Mouse (Mus musculus) G1E-ER4 (cell line): ENCODE results near the gene Gm20388. TPM values are rescaled to one million over a fixed set of nuclear protein-coding genes. Genes with fewer than 3 reads are reported as not detected.

ENCODE experiments used
- GATA1 ChIP-seq: IDR thresholded peaks from one replicate; pipeline ENCODE4 v1.8.0; 2012; ENCODE audit warnings: low read length, inconsistent platforms
- polyA plus RNA-seq: library from polyadenylated mRNA; stranded (reverse); fragments of >175 nt; gene quantifications from 2 replicates; pipeline ENCODE4 v1.2.3, GENCODE M21; 2012

Gm20388 gene
- polyA plus RNA-seq, 1 experiment, result not detected

DNA sequence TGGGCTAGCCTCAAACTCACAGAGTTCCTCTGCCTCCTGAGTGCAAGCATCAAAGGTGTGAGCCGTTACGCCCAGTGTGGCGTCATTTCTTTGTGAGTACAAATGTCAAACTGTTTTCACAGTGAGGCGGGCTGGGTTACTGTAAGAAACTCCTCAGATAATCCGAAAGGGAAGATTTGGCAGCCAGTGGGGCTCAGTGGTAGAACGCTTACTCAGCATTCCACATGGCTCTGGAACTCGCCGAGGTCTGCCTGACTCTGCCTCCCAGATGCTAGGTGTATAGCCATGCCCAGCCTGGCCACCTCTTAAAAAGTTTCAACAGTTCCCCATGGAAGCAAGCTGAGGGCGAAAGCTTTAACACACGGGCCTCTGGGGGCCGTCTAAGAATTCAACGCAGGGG is 3441.5 kb downstream of the Gm20388 start:
- TF ChIP-seq GATA1, result no peak

DNA sequence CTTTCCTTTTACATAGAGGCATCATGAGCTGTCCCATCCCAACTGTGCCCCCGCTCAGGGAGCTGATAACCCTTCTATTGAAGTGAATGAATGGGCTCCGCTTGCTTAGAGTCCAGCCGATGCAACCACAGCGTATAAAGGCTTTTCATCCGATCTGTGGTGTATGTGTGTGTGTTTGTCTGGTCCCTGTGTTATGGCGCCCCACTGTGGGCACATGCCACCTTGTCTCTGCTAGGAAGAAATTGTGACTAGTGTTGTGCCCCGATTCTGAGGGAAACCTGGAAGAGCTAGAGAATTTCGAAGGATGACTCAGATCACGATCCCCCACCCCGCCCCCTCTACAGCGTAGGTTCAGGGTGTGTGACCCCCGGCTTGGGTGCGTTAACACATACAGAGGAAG is 3442.1 kb downstream of the Gm20388 start:
- TF ChIP-seq GATA1, result no peak

DNA sequence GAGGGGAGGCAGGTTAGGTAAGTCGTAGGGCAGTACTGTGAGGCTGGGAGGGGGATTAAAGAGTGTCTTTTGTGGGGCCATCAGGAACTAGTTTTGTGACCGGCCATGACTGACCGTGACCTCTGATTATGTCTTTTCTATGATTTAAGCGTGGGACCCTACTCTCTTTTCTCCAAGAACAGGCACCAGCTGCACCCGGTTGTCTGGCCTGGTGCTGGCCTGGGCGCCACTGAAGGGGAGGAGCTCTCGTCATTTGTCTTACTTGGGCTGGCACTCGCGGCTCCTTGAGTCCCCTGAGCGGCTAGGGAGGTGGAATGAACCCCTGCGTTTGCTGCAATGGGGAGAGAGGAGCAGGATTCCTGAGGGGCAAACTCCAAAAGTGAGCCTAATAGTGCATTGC is 3442.6 kb downstream of the Gm20388 start:
- TF ChIP-seq GATA1, result no peak

DNA sequence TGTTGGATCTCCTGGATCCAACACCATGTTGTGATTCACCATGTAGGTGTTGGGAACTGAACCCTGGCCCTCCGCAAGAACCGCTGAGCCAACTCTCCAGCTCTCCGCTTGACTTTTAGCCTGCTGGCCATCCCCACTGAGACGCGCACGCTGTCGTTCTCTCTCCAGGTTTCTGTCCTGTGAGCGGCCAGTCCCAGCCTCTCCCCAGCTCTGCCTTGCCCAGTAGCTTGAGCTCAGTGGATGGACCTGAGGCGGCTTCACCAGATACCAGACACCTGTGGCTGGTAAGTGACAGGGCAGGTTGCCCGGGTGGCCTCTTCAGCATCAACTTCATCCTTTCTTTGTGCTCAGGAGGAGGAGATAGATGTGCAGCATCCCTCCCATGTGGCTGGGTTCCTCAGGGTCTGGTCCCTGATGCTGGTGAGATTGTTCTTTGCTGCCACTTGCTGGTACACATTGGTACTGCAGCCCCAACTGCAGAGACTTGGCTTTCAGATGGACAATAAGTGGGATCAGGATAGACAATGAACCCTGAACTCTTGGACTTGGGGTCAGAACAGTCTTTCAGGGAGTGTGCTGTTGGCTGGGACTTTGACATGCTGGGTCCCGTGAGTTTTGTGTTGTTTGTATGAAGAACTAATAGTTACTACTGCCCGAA is 3450.6 kb downstream of the Gm20388 start:
- TF ChIP-seq GATA1, result no peak

DNA sequence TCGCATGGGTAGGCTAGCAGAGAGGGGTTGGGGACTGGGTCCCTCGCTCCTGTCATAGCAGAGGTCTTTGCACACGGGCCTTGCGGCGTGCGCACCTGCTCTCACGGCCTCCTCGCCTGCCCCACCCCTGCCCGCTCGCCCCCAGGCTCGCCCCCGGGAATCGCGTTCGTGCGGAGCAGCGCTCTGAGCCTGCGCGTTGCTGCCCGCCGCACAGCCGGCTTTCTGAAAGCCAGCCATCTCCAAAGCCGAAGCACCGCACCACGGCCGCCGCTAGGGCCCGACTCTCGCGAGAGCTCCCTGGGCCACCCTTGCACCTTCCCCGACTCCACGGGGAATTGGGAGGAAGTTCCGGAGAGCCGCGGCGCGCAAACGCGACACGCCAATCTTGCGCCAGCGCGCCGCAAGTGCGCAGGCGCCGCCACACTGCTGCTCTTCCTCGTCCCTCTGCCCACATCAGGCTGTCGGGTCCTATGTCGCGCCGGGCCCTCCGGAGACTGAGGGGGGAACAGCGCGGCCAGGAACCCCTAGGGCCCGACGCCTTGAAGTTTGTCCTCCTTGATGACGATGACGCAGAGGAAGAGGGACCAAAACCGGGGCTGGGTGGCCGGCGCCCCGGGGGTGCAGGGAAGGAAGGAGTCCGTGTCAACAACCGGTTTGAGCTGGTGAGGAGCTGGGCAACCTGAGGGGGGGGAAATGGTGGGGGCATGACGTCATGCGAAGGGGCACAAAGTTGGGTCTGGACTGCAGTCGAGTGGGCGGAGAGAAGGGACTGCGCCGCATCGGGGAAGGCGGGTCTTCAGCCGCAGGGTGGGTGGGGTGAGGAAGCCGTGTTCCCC is 3463.0 kb downstream of the Gm20388 start, which contains the start of gene Tcf25:
Gene Tcf25 (plus strand): TSS at position 351 of the 836 bp plus-strand sequence.
- TF ChIP-seq GATA1, result no peak

DNA sequence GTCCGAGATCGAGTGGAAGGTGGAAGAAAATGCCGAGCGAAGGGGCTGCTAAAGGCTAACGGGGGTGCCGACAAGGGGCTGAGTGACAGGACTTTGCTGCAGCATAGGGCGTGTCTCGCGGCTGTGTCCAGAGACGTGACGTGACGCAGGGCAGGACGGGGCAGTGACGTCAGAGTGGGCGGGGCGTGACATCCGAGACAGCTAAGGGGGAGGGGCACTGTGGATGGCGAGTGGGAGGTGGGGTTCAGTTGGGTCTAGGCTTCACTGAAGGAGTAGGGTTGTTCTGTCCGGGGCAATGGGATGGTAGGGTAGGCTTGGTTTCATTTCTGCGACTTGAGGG is 3463.6 kb downstream of the Gm20388 start:
- no peak for TF ChIP-seq GATA1

DNA sequence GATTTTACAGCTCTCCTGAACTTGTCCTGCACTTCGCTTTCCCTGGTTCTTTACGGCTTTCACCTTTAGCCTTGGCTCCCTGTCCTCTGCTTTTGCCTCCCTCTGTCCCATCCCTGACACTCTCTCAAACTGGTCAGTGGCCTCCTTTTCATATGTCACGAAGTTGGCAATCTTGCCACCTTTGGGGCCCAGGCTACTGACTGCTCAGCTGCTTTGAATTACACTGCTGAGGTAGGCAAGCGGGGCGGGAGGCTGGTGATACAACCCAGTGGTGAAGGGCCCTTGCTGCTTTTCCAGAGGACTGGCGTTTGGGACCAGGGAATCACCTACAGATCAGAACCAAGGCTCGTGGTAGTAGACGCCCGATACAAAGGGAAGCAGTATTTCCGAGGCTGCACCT is 3465.1 kb downstream of the Gm20388 start:
- TF ChIP-seq GATA1, result no peak

DNA sequence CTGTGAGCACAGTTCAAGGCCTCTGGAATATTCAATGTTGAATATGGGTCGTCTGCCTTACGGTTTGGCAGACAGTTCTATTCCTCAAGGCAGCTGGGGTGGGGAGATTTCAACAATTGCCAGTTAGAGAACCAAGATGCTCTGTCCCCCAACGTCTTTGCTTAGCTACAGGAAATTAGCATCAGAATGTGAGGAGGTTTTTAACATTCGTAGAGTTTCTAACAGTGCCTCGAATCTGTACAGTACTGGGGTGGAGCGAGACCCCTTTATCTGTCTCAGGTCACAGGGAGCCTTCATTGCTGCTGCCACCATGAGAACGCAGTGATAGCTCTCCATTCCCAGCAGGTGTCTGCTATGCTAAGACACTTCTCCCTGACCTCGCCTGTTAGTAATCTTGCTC is 3465.5 kb downstream of the Gm20388 start:
- TF ChIP-seq GATA1, result no peak

DNA sequence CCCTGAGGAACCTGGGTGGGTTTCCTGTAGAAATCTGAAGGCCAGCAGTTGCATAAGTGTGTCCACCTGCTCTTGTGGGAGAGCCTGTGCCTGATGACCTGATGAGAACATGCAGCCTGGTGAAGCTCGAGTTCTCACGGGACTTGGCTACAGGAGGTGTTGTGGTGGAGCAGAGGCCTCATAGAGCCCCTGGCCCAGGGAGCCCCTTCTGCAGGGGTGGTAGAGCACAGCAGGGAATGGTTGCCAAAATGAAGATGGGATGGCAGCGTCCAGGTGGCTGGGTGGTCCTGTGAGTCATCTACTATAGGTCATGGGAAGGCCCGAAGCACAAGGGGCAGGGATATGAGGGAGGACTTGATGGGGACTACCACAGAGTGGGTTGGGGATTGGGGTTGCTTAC is 3471.1 kb downstream of the Gm20388 start:
- TF ChIP-seq GATA1, result no peak

DNA sequence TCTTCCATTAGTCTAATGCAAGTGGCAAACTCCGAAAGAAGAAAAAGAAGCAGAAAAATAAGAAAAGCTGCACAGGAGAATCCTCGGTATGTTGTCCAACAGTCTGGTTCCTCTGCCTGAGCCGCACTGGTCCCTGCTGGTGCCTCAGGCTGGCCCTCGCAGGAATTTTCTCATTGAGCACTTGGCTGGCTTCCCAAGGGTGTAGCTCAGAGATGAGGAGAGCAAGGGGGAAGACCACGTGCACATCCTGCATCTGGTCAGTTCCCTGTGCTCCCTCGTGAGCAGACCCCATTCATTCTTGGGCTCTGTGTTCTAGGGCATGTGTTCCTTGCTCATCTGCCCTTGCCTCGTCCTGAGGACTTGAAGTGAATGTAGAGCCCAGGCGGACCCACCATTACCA is 3471.9 kb downstream of the Gm20388 start:
- TF ChIP-seq GATA1, result no peak

DNA sequence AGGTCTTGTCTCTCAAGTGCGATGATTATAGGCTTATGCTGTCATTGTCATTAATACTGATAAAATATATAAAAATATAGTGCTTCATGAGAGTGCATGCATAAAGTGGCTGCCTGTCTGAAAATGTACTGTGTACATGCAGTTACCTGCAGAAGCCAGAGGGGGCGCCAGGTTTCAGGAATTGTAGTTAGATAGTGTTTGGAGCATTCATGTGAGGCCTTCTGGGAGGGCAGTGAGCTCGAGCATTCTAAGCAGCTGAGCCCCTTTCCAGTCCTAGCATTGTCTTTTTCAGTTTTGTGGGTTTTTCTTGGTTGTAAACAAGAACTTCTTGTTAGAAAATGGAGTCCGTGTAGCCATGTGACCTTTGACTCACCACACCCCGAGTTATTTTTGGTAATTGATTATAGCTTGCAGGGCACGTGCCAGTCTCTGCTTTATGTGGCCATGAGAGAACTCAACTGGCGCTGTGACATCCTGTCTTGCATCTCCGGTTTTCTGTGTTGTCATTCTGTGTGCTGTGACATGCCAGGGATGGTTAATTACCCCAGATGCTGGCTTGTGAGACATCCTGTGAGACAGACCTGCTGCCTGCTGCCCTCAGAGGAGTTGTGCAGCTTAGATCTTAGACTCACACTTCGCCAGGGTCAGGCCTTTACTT is 3474.4 kb downstream of the Gm20388 start:
- TF ChIP-seq GATA1, result no peak

DNA sequence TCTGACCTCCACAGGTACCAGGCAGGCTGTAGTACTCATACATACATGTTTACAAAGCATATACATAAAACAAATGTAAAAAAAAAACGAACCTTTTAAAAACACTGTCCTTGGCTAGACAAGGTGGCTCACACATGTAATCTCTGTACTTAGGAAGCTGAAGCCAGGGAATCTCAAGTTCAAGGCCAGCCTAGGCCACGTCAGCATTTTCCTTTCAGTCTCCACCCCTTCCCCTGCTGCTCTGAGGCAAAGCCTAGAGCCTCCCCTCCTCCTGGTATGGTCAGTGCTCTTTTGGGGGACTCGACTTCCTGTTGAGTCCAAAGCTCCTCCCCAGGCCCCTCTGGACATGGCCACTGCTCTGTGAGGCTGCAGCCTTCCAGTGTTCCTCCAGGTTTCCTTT is 3476.4 kb downstream of the Gm20388 start:
- TF ChIP-seq GATA1, result no peak

DNA sequence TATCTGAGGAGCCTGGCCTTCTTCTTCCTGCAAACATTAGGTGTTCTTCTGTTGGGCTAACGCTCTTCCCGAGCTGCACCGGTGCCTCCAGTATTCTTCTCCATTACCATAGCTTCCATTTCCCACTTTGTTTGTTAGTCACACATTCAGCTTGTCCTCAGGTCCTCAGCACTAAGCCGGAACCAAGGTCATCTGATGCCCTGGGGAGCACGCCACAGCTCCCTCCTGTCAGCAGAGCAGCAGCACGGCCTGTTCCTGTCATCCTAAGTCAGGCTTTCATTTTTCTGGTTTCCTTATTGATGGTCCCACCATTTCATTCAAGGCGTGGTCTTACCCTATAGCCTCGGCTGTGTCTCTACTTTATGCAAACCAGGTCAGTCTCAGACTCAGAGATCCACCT is 3477.2 kb downstream of the Gm20388 start:
- no peak for TF ChIP-seq GATA1

DNA sequence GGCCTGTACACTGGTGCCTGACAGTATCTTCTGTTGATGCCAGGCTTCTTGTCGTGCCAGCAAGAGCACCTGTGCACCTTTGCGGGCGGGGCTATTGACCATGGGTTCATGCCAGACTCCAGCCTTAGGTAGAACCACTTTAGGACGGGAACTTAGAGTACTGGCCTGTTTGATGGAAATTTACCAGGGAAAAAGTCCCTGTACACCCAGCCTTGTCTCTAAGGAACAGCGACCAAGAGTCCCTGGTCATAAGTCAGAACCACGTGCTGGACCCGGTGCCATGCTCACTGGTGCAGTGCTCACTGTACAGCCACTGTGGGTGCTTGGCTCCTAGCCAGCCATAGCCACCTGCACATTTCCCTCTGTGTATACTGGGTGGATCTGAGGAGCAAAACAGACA is 3478.4 kb downstream of the Gm20388 start:
- TF ChIP-seq GATA1, result no peak

DNA sequence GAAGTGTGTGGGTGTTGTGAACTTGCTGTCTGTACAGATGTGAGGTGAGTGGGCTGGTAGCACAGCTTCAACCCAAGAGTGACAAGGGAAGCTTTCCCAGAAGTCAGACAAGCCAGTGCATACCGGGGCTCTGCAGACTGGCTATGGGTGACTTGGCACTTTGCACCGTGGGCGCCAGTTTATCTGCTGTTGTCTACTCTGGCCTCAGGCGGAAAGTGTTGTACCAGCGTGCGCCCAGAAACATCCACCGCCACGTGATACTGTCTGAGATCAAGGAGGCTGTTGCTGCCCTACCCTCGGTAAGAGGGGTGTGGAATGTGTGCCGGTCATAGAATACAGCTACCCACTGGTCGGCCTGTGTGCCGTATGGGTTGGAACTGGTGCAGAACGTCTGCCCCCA is 3487.7 kb downstream of the Gm20388 start:
- no peak for TF ChIP-seq GATA1

DNA sequence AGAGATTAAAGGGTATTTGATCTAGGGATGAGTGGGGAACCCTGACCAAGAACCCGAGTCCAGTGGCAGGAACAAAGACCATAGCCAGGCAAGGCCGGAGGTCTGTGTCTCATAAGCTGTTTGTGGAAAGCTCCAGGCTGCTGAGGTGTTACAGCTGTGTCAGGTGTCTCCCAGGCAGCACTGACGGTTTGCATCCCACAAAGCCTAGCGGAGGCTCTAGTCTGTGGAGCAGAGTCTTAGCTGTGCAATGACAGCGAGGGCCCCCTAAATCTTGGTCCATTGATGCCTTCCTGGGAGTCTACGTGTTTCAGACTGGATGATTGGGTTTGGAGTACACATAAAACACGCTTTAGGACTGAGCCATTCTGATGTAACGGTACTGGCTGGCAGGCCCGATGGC is 3491.3 kb downstream of the Gm20388 start:
- no peak for TF ChIP-seq GATA1
